Mouse (Mus musculus) limb, embryonic 15.5 days (tissue): ENCODE results near the gene Nlk. TPM values are rescaled to one million over a fixed set of nuclear protein-coding genes. Genes with fewer than 3 reads are reported as not detected.

Experiments used
- ATAC-seq: fragments of 200-750 bp; cut with Nextera tagmentation; 2 replicates; pipeline ENCODE4 v1.8.0; 2017; ENCODE audit warnings: low read depth, moderate TSS enrichment; ENCODE audit not compliant: insufficient number of reproducible peaks, low FRiP score, low TSS enrichment
- H3K27ac ChIP-seq: fragments of 300-500 bp; sonication (generic); 2 replicates; pipeline ENCODE4 v1.5.1; 2015; ENCODE audit warnings: moderate library complexity, mild to moderate bottlenecking, inconsistent platforms
- H3K27me3 ChIP-seq: fragments of 300-500 bp; sonication (generic); 2 replicates; pipeline ENCODE4 v1.6.1; 2015; ENCODE audit warnings: inconsistent platforms
- H3K36me3 ChIP-seq: fragments of 300-500 bp; sonication (generic); 2 replicates; pipeline ENCODE4 v1.6.1; 2015; ENCODE audit warnings: inconsistent platforms
- H3K4me1 ChIP-seq: fragments of 300-500 bp; sonication (generic); 2 replicates; pipeline ENCODE4 v1.6.1; 2015; ENCODE audit warnings: inconsistent platforms
- H3K4me2 ChIP-seq: fragments of 300-500 bp; sonication (generic); 2 replicates; pipeline ENCODE4 v1.6.1; 2015; ENCODE audit warnings: mild to moderate bottlenecking, inconsistent platforms
- H3K4me3 ChIP-seq: fragments of 300-500 bp; sonication (generic); 2 replicates; pipeline ENCODE4 v1.5.1; 2015; ENCODE audit warnings: mild to moderate bottlenecking, inconsistent platforms
- H3K9ac ChIP-seq: fragments of 300-500 bp; sonication (generic); 2 replicates; pipeline ENCODE4 v1.6.1; 2015; ENCODE audit warnings: inconsistent platforms
- H3K9me3 ChIP-seq: fragments of 300-500 bp; sonication (generic); 2 replicates; pipeline ENCODE4 v1.6.1; 2016; ENCODE audit warnings: inconsistent platforms
- WGBS: fragments of 180-500 bp; shearing (Covaris S2); methylation state at CpG from one replicate; pipeline ENCODE4 v1.1.7; 2015; 5-methylcytosine and 5-hydroxymethylcytosine counted together
- polyA plus RNA-seq: library from polyadenylated mRNA; unstranded; fragments of >200 nt; fragmentation: Nextera tagmentation; extraction: Ambion mirVana; gene quantifications from 2 replicates; pipeline ENCODE4 v1.2.1, GENCODE M21; 2015

Nlk gene
- polyA plus RNA-seq, 1 experiment from 2014 or later: 9.5 TPM

- no peak overlapping the region for H3K4me2 ChIP-seq
- ATAC-seq: no peak
- no peak overlapping the region for H3K9ac ChIP-seq
- no peak overlapping the region for H3K4me3 ChIP-seq
- no peaks in the 10 kb centered on the region for H3K4me1 ChIP-seq
- H3K36me3 ChIP-seq: 0 out of 2 replicates have a peak, but pooled peaks cover 3% of the 10 kb centered on the region
- 88% methylated on average over 3 of the region's 3 CpGs for WGBS
- H3K27me3 ChIP-seq: no peaks in the 10 kb centered on the region
- no peaks in the 10 kb centered on the region for H3K9me3 ChIP-seq
- no peak overlapping the region for H3K27ac ChIP-seq
Measured at GRCm38 (mm10) chr11:78620179-78620578, 77.0 kb downstream of the Nlk start.

- no peaks in the 10 kb centered on the region for H3K9me3 ChIP-seq
- no peaks in the 10 kb centered on the region for H3K4me1 ChIP-seq
- H3K4me2 ChIP-seq: no peak overlapping the region
- no peak overlapping the region for H3K27ac ChIP-seq
- H3K9ac ChIP-seq: no peak overlapping the region
- no peak overlapping the region for H3K4me3 ChIP-seq
- ATAC-seq: no peak
- H3K36me3 ChIP-seq: peaks cover 4% of the 10 kb centered on the region; the same call in 1 of the 2 replicates
- H3K27me3 ChIP-seq: no peaks in the 10 kb centered on the region
Measured at GRCm38 (mm10) chr11:78611273-78611672, 85.9 kb downstream of the Nlk start.

DNA sequence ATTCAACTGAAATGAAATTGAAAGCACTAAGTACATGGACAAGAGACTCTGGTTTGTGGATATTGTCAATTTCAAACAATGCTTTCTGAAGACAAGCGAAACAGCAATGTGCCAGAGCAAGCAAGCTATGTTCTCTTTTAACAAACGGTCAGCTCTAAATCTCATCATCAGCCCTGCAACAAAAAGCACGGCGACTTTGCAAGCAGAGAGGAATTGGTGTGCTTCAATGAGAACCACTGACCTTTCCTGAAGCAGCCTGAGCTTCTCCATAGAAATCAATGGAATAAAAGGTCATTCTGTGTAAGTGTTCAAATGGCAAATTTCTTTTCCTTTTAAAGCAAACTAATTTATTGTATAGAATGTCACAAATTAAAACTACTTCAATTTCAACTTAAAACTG is 87.5 kb downstream of the Nlk start:
- Histone ChIP-seq H3K27me3 (no peaks in the 10 kb centered on the region), H3K4me1 (no peaks in the 10 kb centered on the region), H3K4me2 (no peak overlapping the region), H3K36me3 (peaks cover 4% of the 10 kb centered on the region; the same call in 1 of the 2 replicates), H3K9me3 (no peaks in the 10 kb centered on the region), H3K27ac (no peak overlapping the region), H3K9ac (no peak overlapping the region), H3K4me3 (no peak overlapping the region)
- WGBS: 88% methylated on average over 4 of the region's 4 CpGs
- ATAC-seq: no peak

GRCm38 (mm10) chr11:78604826-78605225 is 92.3 kb downstream of the Nlk start:
- H3K4me1 ChIP-seq: no peaks in the 10 kb centered on the region
- ATAC-seq: no peak
- H3K27ac ChIP-seq: no peak overlapping the region
- no peak overlapping the region for H3K4me3 ChIP-seq
- peaks cover 4% of the 10 kb centered on the region; the same call in 1 of the 2 replicates for H3K36me3 ChIP-seq
- no peaks in the 10 kb centered on the region for H3K9me3 ChIP-seq
- H3K4me2 ChIP-seq: no peak overlapping the region
- no peak overlapping the region for H3K9ac ChIP-seq
- 89% methylated on average over 1 of the region's 1 CpGs for WGBS
- H3K27me3 ChIP-seq: no peaks in the 10 kb centered on the region

DNA sequence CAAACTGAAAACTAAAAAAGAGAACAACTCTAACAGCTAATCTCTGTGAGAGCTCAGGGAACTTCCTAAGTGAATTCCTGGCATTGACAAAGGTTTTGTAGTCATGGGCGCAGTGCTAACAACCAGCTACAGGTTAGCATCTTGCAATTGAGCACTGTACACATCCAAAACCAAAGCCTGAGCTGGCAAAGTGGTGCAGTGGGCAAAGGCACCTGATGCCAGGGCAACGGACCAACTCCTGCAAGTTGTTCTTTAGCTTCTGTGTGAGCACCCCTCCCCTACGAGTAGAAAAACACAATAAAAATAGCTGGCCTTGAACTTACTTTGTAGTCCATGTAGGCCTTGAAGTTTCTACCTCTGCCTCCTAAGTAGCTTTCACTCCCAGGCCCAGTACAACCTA is 94.4 kb downstream of the Nlk start:
- Histone ChIP-seq H3K27ac (no peak overlapping the region), H3K4me1 (no peaks in the 10 kb centered on the region), H3K4me2 (no peak overlapping the region), H3K4me3 (no peak overlapping the region), H3K9me3 (no peaks in the 10 kb centered on the region), H3K27me3 (no peaks in the 10 kb centered on the region), H3K9ac (no peak overlapping the region), H3K36me3 (peaks cover 4% of the 10 kb centered on the region; the same call in 1 of the 2 replicates)
- ATAC-seq: no peak
- WGBS: 65% methylated on average over 3 of the region's 3 CpGs

- Histone ChIP-seq H3K4me3 (no peak overlapping the region), H3K4me2 (no peak overlapping the region), H3K27ac (no peak overlapping the region), H3K4me1 (no peaks in the 10 kb centered on the region), H3K27me3 (no peaks in the 10 kb centered on the region), H3K9ac (no peak overlapping the region), H3K9me3 (no peaks in the 10 kb centered on the region), H3K36me3 (no peaks in the 10 kb centered on the region)
- WGBS: 80% methylated on average over 4 of the region's 4 CpGs
- ATAC-seq: no peak
Measured at GRCm38 (mm10) chr11:78600926-78601590, 96.1 kb downstream of the Nlk start.

DNA sequence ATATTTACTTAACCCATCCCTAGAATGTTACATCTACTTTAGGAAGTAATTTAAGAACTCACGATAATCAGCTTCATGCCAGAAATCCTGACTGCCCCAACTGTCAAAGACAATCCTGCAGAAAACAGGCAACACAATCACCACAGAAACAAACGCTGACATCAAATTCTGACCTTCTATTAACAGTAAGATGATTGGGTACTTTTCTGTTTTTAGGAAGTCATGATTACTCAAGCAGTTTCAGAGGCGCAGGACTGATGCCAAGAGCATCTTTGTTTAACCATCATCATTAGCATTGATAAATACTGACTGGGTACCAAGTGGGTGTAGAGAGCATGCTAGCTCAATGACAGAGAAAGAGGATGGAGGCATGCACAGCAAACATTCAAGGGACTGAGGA is 96.7 kb downstream of the Nlk start:
- no peaks in the 10 kb centered on the region for H3K36me3 ChIP-seq
- ATAC-seq: no peak
- no peak overlapping the region for H3K4me2 ChIP-seq
- no peak overlapping the region for H3K4me3 ChIP-seq
- no peak overlapping the region for H3K27ac ChIP-seq
- H3K9ac ChIP-seq: no peak overlapping the region
- WGBS: 82% methylated on average over 3 of the region's 3 CpGs
- H3K27me3 ChIP-seq: no peaks in the 10 kb centered on the region
- H3K4me1 ChIP-seq: no peaks in the 10 kb centered on the region
- H3K9me3 ChIP-seq: no peaks in the 10 kb centered on the region

DNA sequence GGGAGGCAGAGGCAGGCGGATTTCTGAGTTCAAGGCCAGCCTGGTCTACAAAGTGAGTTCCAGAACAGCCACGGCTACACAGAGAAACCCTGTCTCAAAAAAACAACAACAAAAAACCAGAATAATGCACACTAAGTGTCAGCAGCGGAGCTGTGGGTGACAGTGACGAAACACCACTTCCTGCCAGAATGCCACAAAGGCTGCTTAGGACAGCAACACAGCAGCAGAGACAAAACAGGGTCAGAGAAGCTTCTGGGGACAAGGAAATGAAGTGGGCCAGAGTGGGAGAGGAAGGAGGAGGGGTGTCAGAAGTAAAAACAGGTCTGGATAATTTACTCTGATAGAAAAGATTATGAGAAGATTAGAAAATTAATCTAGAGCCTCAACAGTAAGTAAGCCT is 97.1 kb downstream of the Nlk start:
- Histone ChIP-seq H3K36me3 (no peaks in the 10 kb centered on the region), H3K9me3 (no peaks in the 10 kb centered on the region), H3K27me3 (no peaks in the 10 kb centered on the region), H3K27ac (no peak overlapping the region), H3K4me1 (no peaks in the 10 kb centered on the region), H3K9ac (no peak overlapping the region), H3K4me3 (no peak overlapping the region), H3K4me2 (no peak overlapping the region)
- no peak for ATAC-seq
- 84% methylated on average over 4 of the region's 4 CpGs for WGBS

- Histone ChIP-seq H3K36me3 (no peaks in the 10 kb centered on the region), H3K4me1 (no peaks in the 10 kb centered on the region), H3K4me2 (no peak overlapping the region), H3K4me3 (no peak overlapping the region), H3K27me3 (no peaks in the 10 kb centered on the region), H3K27ac (no peak overlapping the region), H3K9me3 (no peaks in the 10 kb centered on the region), H3K9ac (no peak overlapping the region)
- WGBS: 56% methylated on average over 3 of the region's 3 CpGs
- no peak for ATAC-seq
Measured at GRCm38 (mm10) chr11:78598763-78599415, 98.3 kb downstream of the Nlk start.

GRCm38 (mm10) chr11:78596750-78597149 is 100.4 kb downstream of the Nlk start:
- Histone ChIP-seq H3K4me2 (no peak overlapping the region), H3K9ac (no peak overlapping the region), H3K9me3 (no peaks in the 10 kb centered on the region), H3K27me3 (no peaks in the 10 kb centered on the region), H3K4me1 (no peaks in the 10 kb centered on the region), H3K4me3 (no peak overlapping the region), H3K27ac (no peak overlapping the region), H3K36me3 (no peaks in the 10 kb centered on the region)
- no peak for ATAC-seq

DNA sequence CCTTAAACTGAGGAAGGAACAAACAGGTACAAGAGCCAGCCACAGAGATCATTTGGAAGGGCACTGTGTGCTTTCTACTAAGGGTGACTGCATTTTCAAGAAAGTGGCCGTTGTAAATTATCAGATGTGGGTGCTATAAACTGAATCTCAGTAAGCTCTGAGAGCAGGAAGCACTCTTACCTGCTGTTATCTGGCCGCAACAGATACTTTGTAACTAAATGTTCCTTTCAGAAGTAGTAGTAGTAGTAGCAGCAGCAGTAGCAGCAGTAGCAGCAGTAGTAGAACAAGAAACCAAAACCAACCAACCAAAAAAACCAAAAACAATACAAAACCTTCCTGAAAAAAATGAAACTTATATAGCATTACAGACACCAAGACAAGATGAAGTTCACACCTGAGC is 101.4 kb downstream of the Nlk start:
- no peak overlapping the region for H3K27ac ChIP-seq
- H3K9ac ChIP-seq: no peak overlapping the region
- H3K27me3 ChIP-seq: no peaks in the 10 kb centered on the region
- H3K36me3 ChIP-seq: no peaks in the 10 kb centered on the region
- WGBS: 70% methylated on average over 2 of the region's 2 CpGs
- no peak overlapping the region for H3K4me2 ChIP-seq
- no peaks in the 10 kb centered on the region for H3K4me1 ChIP-seq
- H3K4me3 ChIP-seq: no peak overlapping the region
- no peak for ATAC-seq
- no peaks in the 10 kb centered on the region for H3K9me3 ChIP-seq

GRCm38 (mm10) chr11:78594271-78594964 is 102.8 kb downstream of the Nlk start:
- Histone ChIP-seq H3K9me3 (no peaks in the 10 kb centered on the region), H3K9ac (no peak overlapping the region), H3K4me3 (no peak overlapping the region), H3K27me3 (no peaks in the 10 kb centered on the region), H3K36me3 (no peaks in the 10 kb centered on the region), H3K4me2 (no peak overlapping the region), H3K27ac (no peak overlapping the region), H3K4me1 (no peaks in the 10 kb centered on the region)
- ATAC-seq: no peak
- WGBS: 89% methylated on average over 6 of the region's 6 CpGs
